9 mouse cellular contexts compared by ENCODE assay signal in genomic region chr3:29081517-29081916, GRCm38 (mm10). TPM values are rescaled to one million over a fixed set of nuclear protein-coding genes. Genes with fewer than 3 reads are reported as not detected.
DNase-seq lines count a peak whose midpoint lies in the region; ATAC-seq lines count a peak whose summit lies in the region.
"Had no signal": no experiment of that assay in that cellular context is flagged by ENCODE, and none has a peak within 500 bp of the region (broad histone marks: within the 10 kb centered on the region; RNA-seq: fewer than 3 reads in every experiment).

No protein-coding gene starts in this region.

- peak overlapping the region; percentile 88 for H3K4me2 ChIP-seq in forebrain, embryonic 16.5 days (ENCODE audit: low read length)
- peak overlapping the region; percentile 94 for H3K4me2 ChIP-seq in limb, embryonic 11.5 days (ENCODE audit: low read depth, severe bottlenecking)

- H3K9ac ChIP-seq in forebrain, embryonic 16.5 days (replicated peaks; ENCODE audit: low read depth, low read length): peak overlapping the region; percentile 47
- no peak overlapping the region for H3K9ac ChIP-seq in limb, embryonic 11.5 days (ENCODE audit: low read length)

- no peaks in the 10 kb centered on the region for H3K9me3 ChIP-seq in heart, embryonic 10.5 days
- no peaks in the 10 kb centered on the region for H3K9me3 ChIP-seq in forebrain, embryonic 16.5 days (ENCODE audit: control insufficient read depth, low read length)
- H3K9me3 ChIP-seq in limb, embryonic 11.5 days (ENCODE audit: control insufficient read depth, low read length): no peaks in the 10 kb centered on the region

- no peak overlapping the region for H3K27ac ChIP-seq in heart, embryonic 10.5 days
- H3K27ac ChIP-seq in forebrain, embryonic 16.5 days (ENCODE audit: low read length): no peak overlapping the region
- H3K27ac ChIP-seq in limb, embryonic 11.5 days (replicated peaks; ENCODE audit: low read depth, low read length): no peak overlapping the region

- WGBS in heart, embryonic 10.5 days: 18% methylated on average over 13 of the region's 13 CpGs
- 27% methylated on average over 13 of the region's 13 CpGs for WGBS in forebrain, embryonic 16.5 days
- 17% methylated on average over 13 of the region's 13 CpGs for WGBS in limb, embryonic 11.5 days

- H3K27me3 ChIP-seq in heart, embryonic 10.5 days (ENCODE audit: insufficient read depth, poor library complexity, severe bottlenecking): peaks cover 59% of the 10 kb centered on the region
- peaks cover 6% of the 10 kb centered on the region; the same call in 1 of the 2 replicates for H3K27me3 ChIP-seq in forebrain, embryonic 16.5 days (replicated peaks; ENCODE audit: control insufficient read depth, insufficient read depth, low read length)
- H3K27me3 ChIP-seq in limb, embryonic 11.5 days (ENCODE audit: control insufficient read depth, insufficient read depth, low read length): peaks cover 30% of the 10 kb centered on the region

- ATAC-seq in forebrain, embryonic 16.5 days: peak; percentile 29
- no peak for ATAC-seq in limb, embryonic 11.5 days (ENCODE audit: insufficient number of reproducible peaks, low FRiP score, low TSS enrichment, low read depth)
- ATAC-seq in megakaryocyte, adult 5-6 weeks (ENCODE audit: poor library complexity, severe bottlenecking): no peak

- no peak for DNase-seq in heart, embryonic 10.5 days (ENCODE audit: low spot score)
- no peak for DNase-seq in heart, postnatal 14 days
- peak; percentile 7 for DNase-seq in Muller cell, postnatal 12 days (ENCODE audit: inconsistent ontology term)
- peak; percentile 39 for DNase-seq in limb, embryonic 11.5 days (ENCODE audit: low spot score)
- peak; percentile 37 to 47 for DNase-seq in right cerebral cortex, adult 2 months (ENCODE audit: low spot score in 2 of 2)
- no peak for DNase-seq in thymus, postnatal 14 days

- H3K36me3 ChIP-seq in heart, embryonic 10.5 days: no peaks in the 10 kb centered on the region
- H3K36me3 ChIP-seq in forebrain, embryonic 16.5 days (ENCODE audit: control insufficient read depth, insufficient read depth): no peaks in the 10 kb centered on the region
- H3K36me3 ChIP-seq in limb, embryonic 11.5 days (ENCODE audit: control insufficient read depth, insufficient read depth, low read length): no peaks in the 10 kb centered on the region

- intact Hi-C loops in heart, postnatal 14 days (cut with DNase I): no loop called here

- peaks cover 14% of the 10 kb centered on the region for H3K4me1 ChIP-seq in heart, embryonic 10.5 days
- H3K4me1 ChIP-seq in forebrain, embryonic 16.5 days (replicated peaks; ENCODE audit: control insufficient read depth, insufficient read depth, low read length): peaks cover 12% of the 10 kb centered on the region
- H3K4me1 ChIP-seq in limb, embryonic 11.5 days (ENCODE audit: control insufficient read depth, insufficient read depth, low read length): peaks cover 8% of the 10 kb centered on the region

- peak overlapping the region; percentile 66 for H3K4me3 ChIP-seq in heart, embryonic 10.5 days
- peak overlapping the region; percentile 57 for H3K4me3 ChIP-seq in forebrain, embryonic 16.5 days (replicated peaks; ENCODE audit: low read length)
- no peak overlapping the region for H3K4me3 ChIP-seq in limb, embryonic 11.5 days (ENCODE audit: low read depth, low read length)

RNA-seq across cellular contexts. Expression of gene Egfem1, which starts 0.3 kb away (rescaled TPM):
- polyA plus RNA-seq in heart, embryonic 10.5 days (2016; fragmentation: Nextera tagmentation; extraction: Ambion mirVana): 0.12 and 0.92 TPM in 2 replicates
- not detected for total RNA-seq in heart, postnatal 14 days (2021)
- polyA plus RNA-seq in forebrain, embryonic 16.5 days (2015; fragmentation: Nextera tagmentation; extraction: Ambion mirVana): 4.0 and 7.4 TPM in 2 replicates
- 4.2 and 5.0 TPM in 2 replicates for polyA plus RNA-seq in limb, embryonic 11.5 days (2014; fragmentation: Nextera tagmentation; extraction: Ambion mirVana)
- total RNA-seq in megakaryocyte, adult 5-6 weeks (2015): not detected in 2 replicates
- total RNA-seq in megakaryocyte, adult 5-6 weeks (2017): not detected in 2 replicates
- total RNA-seq: common myeloid progenitor, adult 5-6 weeks had no signal

Comparison
In these comparisons a context has a peak if more than half of its experiments do, and no peak if none do; other contexts are left out.
1. DNase-seq: peak in Muller cell, postnatal 12 days (single experiment), limb, embryonic 11.5 days (single experiment) and right cerebral cortex, adult 2 months (2 of 2); none in heart, embryonic 10.5 days (single experiment), heart, postnatal 14 days (0 of 2) and thymus, postnatal 14 days (single experiment).